8 mouse cellular contexts compared by ENCODE assay signal in the genomic region with DNA sequence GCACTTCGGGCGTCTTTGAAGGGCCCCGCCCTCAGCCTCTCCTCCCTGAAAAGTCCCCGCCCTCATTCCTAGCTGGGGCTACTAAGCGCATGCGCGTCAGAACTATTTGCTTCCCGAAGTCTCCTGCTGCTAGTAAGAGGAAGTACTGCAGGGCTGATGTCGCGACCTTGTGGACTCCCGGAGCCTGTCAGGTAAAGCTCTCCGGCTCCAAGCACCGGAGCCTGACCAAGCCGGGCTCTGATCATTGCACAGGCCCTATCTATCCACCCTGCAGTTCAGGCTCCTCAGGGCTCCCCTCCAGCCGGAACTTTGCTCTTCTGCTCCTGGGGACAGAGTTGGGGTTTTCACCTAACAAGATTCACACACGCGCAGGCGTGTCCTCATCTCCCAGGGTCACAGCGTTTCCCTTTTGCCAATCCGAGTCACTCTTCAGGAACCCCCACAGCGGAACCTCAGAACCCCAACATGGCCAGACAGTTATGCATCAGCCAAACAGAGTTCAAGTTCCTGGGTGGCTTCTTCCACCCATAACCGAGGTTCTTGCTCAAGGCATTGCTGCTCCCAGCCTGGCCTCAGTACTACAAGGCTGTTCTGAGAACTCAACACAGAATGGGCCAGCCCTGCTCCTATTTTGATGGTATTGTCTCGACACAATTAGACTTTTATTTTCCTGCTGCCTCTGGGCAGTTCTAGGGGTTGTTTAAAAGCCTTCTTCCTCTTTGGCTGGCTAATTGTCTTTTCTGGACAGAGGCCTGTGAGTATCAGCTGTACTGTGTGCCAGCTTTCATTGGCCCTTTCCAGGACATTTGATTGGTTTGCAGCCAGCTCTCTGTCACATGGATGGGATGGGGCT. TPM values are rescaled to one million over a fixed set of nuclear protein-coding genes. Genes with fewer than 3 reads are reported as not detected.
DNase-seq lines count a peak whose midpoint lies in the region; ATAC-seq and TF ChIP-seq lines count a peak whose summit lies in the region.

Nudt7 (plus strand) TSS at position 48 of the 853 bp plus-strand sequence.

- WGBS in lung, embryonic 14.5 days, result 3% methylated on average over 23 of the region's 23 CpGs
- WGBS in olfactory bulb, adult 2 months, result 4% methylated on average over 23 of the region's 23 CpGs

- peak within 1 kb of the TSS; percentile 46 for H3K4me3 ChIP-seq in lung, embryonic 14.5 days (ENCODE audit: low read depth, low read length)
- peak within 1 kb of the TSS; percentile 56 for H3K4me3 ChIP-seq in olfactory bulb, adult 2 months (ENCODE audit: insufficient read depth, low read depth, low read length)

- peak; percentile 97 for ATAC-seq in frontal cortex, adult (ENCODE audit: low TSS enrichment)
- peak; percentile 95 to 97 for ATAC-seq in hematopoietic stem cell, adult 5-6 weeks (replicated peaks in 1 of 2; ENCODE audit: insufficient read depth in 1 of 2, low FRiP score in 2 of 2, low TSS enrichment in 1 of 2, low read depth in 1 of 2, poor library complexity in 2 of 2, severe bottlenecking in 2 of 2)
- peak; percentile 97 for ATAC-seq in lung, embryonic 14.5 days (ENCODE audit: insufficient read depth)

- no peaks in the 10 kb centered on the region for H3K4me1 ChIP-seq in lung, embryonic 14.5 days (ENCODE audit: insufficient read depth)
- H3K4me1 ChIP-seq in olfactory bulb, adult 2 months (ENCODE audit: control insufficient read depth, insufficient read depth, low read length), result peaks cover 9% of the 10 kb centered on the region

- no peaks in the 10 kb centered on the region for H3K27me3 ChIP-seq in lung, embryonic 14.5 days (ENCODE audit: insufficient read depth, low read length)

- no peaks in the 10 kb centered on the region for H3K9me3 ChIP-seq in lung, embryonic 14.5 days (ENCODE audit: low read depth, low read length)

- no peak for TF ChIP-seq POLR2A in olfactory bulb, adult 2 months (IDR thresholded peaks at IDR 0.05; ENCODE audit: insufficient read depth, low read depth, low read length)

- peak within 1 kb of the TSS; percentile 68 for H3K9ac ChIP-seq in lung, embryonic 14.5 days

- H3K36me3 ChIP-seq in lung, embryonic 14.5 days (ENCODE audit: insufficient read depth), result no peaks in the 10 kb centered on the region

- peak; percentile 94 for DNase-seq in NIH3T3 (ENCODE audit: low read depth)
- DNase-seq in cerebellum, adult 9-11 months, result peak; percentile 90
- peak; percentile 75 to 77 for DNase-seq in layer of hippocampus, adult 8-10 months (ENCODE audit: low spot score in 2 of 2)
- DNase-seq in lung, embryonic 14.5 days, result peak; percentile 98
- DNase-seq in thymus, adult 18-20 months, result peak; percentile 79 to 88

- TF ChIP-seq CTCF in lung, embryonic 14.5 days (IDR thresholded peaks at IDR 0.05; ENCODE audit: low read depth), result 0 out of 2 replicates have a peak, but pooled peaks have one; percentile 9
- TF ChIP-seq CTCF in olfactory bulb, adult 2 months (IDR thresholded peaks at IDR 0.05; ENCODE audit: insufficient read depth, low read depth, low read length), result no peak

- peak within 1 kb of the TSS; percentile 15 for H3K27ac ChIP-seq in lung, embryonic 14.5 days (ENCODE audit: low read depth)
- H3K27ac ChIP-seq in olfactory bulb, adult 2 months (ENCODE audit: insufficient read depth, low read depth, low read length), result peak within 1 kb of the TSS; percentile 58

- H3K4me2 ChIP-seq in lung, embryonic 14.5 days, result peak within 1 kb of the TSS; percentile 61

RNA-seq across cellular contexts. Expression of gene Nudt7, which starts in this region (rescaled TPM):
- total RNA-seq in hematopoietic stem cell, adult 5-6 weeks (2017), result 36.3 and 43.4 TPM in 2 replicates
- total RNA-seq in layer of hippocampus, adult 8-10 months (2022), result 1 to 10 TPM; 4.3 to 6.9 (median 5.1) TPM
- 13.6 and 17.0 TPM in 2 replicates for polyA plus RNA-seq in lung, embryonic 14.5 days (2014; fragmentation: Nextera tagmentation; extraction: Ambion mirVana)
- not detected in 2 replicates for polyA plus RNA-seq in olfactory bulb, adult 2 months (2012; ENCODE audit: insufficient read depth, insufficient read length, low replicate concordance, missing spikeins)

Comparison
In these comparisons a context has a peak if more than half of its experiments do, and no peak if none do; other contexts are left out.
1. Peak in every context shown above with its lines: DNase-seq, ATAC-seq, H3K4me3 ChIP-seq and H3K27ac ChIP-seq.
2. RNA of gene Nudt7 (polyA plus RNA-seq): 13.6 to 17.0 TPM in lung, embryonic 14.5 days; not detected in olfactory bulb, adult 2 months; every median in the first group is over 10 times any median in the second.